25 mouse cellular contexts compared by ENCODE assay signal in the genomic region with DNA sequence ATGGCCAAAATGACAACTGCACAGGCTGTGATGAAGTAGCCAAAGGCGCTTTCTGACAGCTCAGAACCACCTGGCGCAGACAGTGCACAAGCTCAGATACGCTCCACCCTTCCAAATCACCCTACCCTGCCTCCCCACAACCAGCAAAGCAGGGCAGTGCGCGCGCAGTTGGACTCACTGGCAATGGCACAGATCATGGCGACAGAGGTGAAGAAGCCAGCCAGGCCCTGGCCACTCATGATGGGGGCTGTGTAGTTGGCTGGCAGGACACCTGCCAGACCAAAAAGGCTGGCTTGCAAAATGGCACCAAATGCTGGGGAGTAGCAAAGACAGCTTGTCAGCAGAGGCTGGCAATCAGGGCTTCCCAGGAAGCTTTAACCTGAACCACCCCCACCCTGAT. TPM values are rescaled to one million over a fixed set of nuclear protein-coding genes. Genes with fewer than 3 reads are reported as not detected.
DNase-seq lines count a peak whose midpoint lies in the region.
"Had no signal": no experiment of that assay in that cellular context is flagged by ENCODE, and none has a peak within 500 bp of the region (broad histone marks: within the 10 kb centered on the region; RNA-seq: fewer than 3 reads in every experiment).

No protein-coding gene starts in this region.

- intact Hi-C loops in heart, postnatal 36 days (cut with DNase I): loop anchor here (10.0 kb wide), 1 partner anchor 446 kb away; the partner anchor contains the start of gene Vegfa

- peak; percentile 35 for DNase-seq in adrenal gland, adult 2 months
- DNase-seq in adrenal gland, postnatal 4 days (ENCODE audit: low spot score in 2 of 2): no peak
- DNase-seq in kidney, adult 9 months: peak; percentile 4
- no peak for DNase-seq in kidney, postnatal 10 days
- DNase-seq in adrenal gland, postnatal 25 days: peak; percentile 24
- peak; percentile 67 for DNase-seq in cerebellum, adult 9-11 months
- no peak for DNase-seq in frontal cortex, adult 2 months (ENCODE audit: extremely low spot score in 1 of 2, low spot score in 1 of 2)
- no peak for DNase-seq in heart, postnatal 36 days
- DNase-seq: embryo, embryonic 11 days; forebrain, postnatal 0 days; gastrocnemius, adult 2 months; heart, adult 18-20 months; layer of hippocampus, postnatal 36 days; liver, postnatal 0 days; lung, postnatal 10 days; spleen, adult 18-20 months; thymus, adult 18-20 months had no signal

RNA-seq across cellular contexts. Expression of gene Slc29a1, which starts 10.2 kb away (rescaled TPM):
- total RNA-seq in adrenal gland, adult 2 months (2021): 100 to 1,000 TPM; 104 to 197 TPM
- polyA plus RNA-seq in adrenal gland, adult 2 months (2012; rRNA removed): 288 and 410 TPM in 2 replicates
- total RNA-seq in adrenal gland, postnatal 4 days (2021): 100 to 1,000 TPM; 138 to 145 TPM
- 151 and 173 TPM in 2 replicates for total RNA-seq in adrenal gland, postnatal 25 days (2021)
- polyA plus RNA-seq in frontal cortex, adult 2 months (2012; rRNA removed): 35.4 and 38.9 TPM in 2 replicates
- 10 to 100 TPM; 66.7 to 73.5 TPM for total RNA-seq in heart, postnatal 36 days (2021)

RNA-seq across cellular contexts. Expression of gene Mymx, which starts 12.7 kb away (rescaled TPM):
- not detected for total RNA-seq in adrenal gland, adult 2 months (2021)
- polyA plus RNA-seq in adrenal gland, adult 2 months (2012; rRNA removed): 0.18 and 0.55 TPM in 2 replicates
- total RNA-seq in adrenal gland, postnatal 4 days (2021): 1 to 10 TPM; 1.6 to 4.0 TPM
- not detected in 2 replicates for total RNA-seq in adrenal gland, postnatal 25 days (2021)
- polyA plus RNA-seq in frontal cortex, adult 2 months (2012; rRNA removed): not detected in 2 replicates
- total RNA-seq in heart, postnatal 36 days (2021): not detected
- total RNA-seq: forebrain, postnatal 0 days; G1E; heart, adult 18-20 months; hematopoietic stem cell, adult 5-6 weeks; hindbrain, postnatal 0 days; layer of hippocampus, adult 18-20 months; layer of hippocampus, postnatal 36 days; left cerebral cortex, postnatal 36 days; megakaryocyte progenitor cell, adult 5-6 weeks had no signal
- polyA plus RNA-seq: CD4-positive, CD25-positive, alpha-beta regulatory T cell, adult 4 months; forebrain, postnatal 0 days; G1E; hindbrain, postnatal 0 days; liver, postnatal 0 days; midbrain, embryonic 13.5 days had no signal

RNA-seq across cellular contexts. Expression of gene Hsp90ab1, which starts 16.2 kb away (rescaled TPM):
- 1,000 to 10,000 TPM; 1,973 to 2,851 TPM for total RNA-seq in adrenal gland, adult 2 months (2021)
- 197 and 291 TPM in 2 replicates for polyA plus RNA-seq in adrenal gland, adult 2 months (2012; rRNA removed)
- 1,000 to 10,000 TPM; 1,575 to 1,663 TPM for total RNA-seq in adrenal gland, postnatal 4 days (2021)
- 1,940 and 2,378 TPM in 2 replicates for total RNA-seq in adrenal gland, postnatal 25 days (2021)
- 952 and 985 TPM in 2 replicates for polyA plus RNA-seq in frontal cortex, adult 2 months (2012; rRNA removed)
- total RNA-seq in heart, postnatal 36 days (2021): 1,000 to 10,000 TPM; 1,126 to 1,337 TPM

RNA-seq across cellular contexts. Expression of gene Slc35b2, which starts 25.6 kb away (rescaled TPM):
- total RNA-seq in adrenal gland, adult 2 months (2021): 10 to 100 TPM; 43.6 to 59.7 TPM
- polyA plus RNA-seq in adrenal gland, adult 2 months (2012; rRNA removed): 167 and 198 TPM in 2 replicates
- total RNA-seq in adrenal gland, postnatal 4 days (2021): 10 to 100 TPM; 69.2 to 71.8 TPM
- 59.6 and 74.2 TPM in 2 replicates for total RNA-seq in adrenal gland, postnatal 25 days (2021)
- polyA plus RNA-seq in frontal cortex, adult 2 months (2012; rRNA removed): 57.3 and 59.5 TPM in 2 replicates
- total RNA-seq in heart, postnatal 36 days (2021): 10 to 100 TPM; 27.6 to 32.7 TPM

RNA-seq across cellular contexts. Expression of gene Nfkbie, which starts 33.7 kb away (rescaled TPM):
- total RNA-seq in adrenal gland, adult 2 months (2021): 1 to 10 TPM; 3.0 to 5.6 TPM
- polyA plus RNA-seq in adrenal gland, adult 2 months (2012; rRNA removed): 5.2 and 6.4 TPM in 2 replicates
- 1 to 10 TPM; 3.0 to 4.5 TPM for total RNA-seq in adrenal gland, postnatal 4 days (2021)
- total RNA-seq in adrenal gland, postnatal 25 days (2021): 3.1 and 3.6 TPM in 2 replicates
- polyA plus RNA-seq in frontal cortex, adult 2 months (2012; rRNA removed): 1.8 and 2.0 TPM in 2 replicates
- total RNA-seq in heart, postnatal 36 days (2021): 1 to 10 TPM; 1.4 to 1.5 TPM

Comparison
In these comparisons a context has a peak if more than half of its experiments do, and no peak if none do; other contexts are left out.
1. DNase-seq: peak in adrenal gland, adult 2 months (single experiment), kidney, adult 9 months (single experiment), adrenal gland, postnatal 25 days (single experiment) and cerebellum, adult 9-11 months (single experiment); none in adrenal gland, postnatal 4 days (0 of 2), kidney, postnatal 10 days (single experiment), frontal cortex, adult 2 months (0 of 2) and heart, postnatal 36 days (0 of 2).